Mouse (Mus musculus): Measurements from ENCODE around the gene Sec14l2.
A peak's percentile ranks its signal among the peaks of the same experiment; 100 is the strongest.

DNA sequence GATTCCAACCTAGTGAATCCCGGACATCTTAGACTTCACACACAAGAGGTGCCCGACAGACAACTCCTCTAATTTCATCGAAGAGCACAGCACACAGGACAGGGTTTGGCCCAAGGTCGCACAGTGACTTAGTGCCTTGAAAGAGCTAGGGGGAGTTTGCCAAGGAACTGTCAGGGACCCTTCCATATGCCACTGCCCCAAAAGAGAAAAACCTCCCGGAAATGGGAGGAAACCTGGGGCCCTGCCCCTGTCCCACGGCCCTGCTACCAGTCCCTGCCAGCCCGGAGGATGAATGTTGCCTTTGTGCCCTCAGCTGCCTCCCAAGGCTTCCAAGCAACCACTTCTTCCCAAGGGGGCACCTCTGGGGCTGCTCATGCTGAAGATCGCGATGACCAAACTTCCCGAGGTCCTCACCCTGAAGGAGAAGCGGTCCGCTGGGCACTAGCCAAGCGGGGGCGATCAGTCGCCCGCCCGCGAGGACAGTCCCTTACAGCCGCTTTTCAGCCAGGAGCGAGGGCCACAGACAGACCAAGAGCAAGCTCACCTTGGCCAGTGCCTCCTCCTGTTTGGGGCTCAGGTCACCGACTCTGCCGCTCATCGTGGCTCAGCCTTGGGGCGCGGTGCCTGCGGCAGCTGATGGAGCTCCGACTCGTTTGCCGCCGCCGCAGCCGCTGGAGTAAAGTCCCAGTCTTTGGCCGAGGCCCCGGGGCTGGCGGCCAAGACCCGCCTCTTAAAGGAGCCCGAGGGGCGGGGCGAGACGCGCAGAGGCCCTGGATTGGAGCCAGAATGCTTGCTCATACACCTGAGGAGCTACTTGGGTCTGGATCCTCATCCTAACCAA, 4.9 kb downstream of the Sec14l2 start:
- no peak for TF ChIP-seq CTCF (IDR thresholded peaks at IDR 0.05; ENCODE audit: borderline replicate concordance, extremely low read depth, insufficient read depth, insufficient read length)
- TF ChIP-seq POLR2A (IDR thresholded peaks at IDR 0.05; ENCODE audit: borderline replicate concordance, extremely low read depth, insufficient read depth, insufficient read length, poor library complexity, severe bottlenecking): peak; percentile 22; the same call in 1 of the 2 replicates

Measured in brain, embryonic 14.5 days (tissue).